Mouse (Mus musculus): Measurements from ENCODE around the gene Rps7. TPM values are rescaled to one million over a fixed set of nuclear protein-coding genes. Genes with fewer than 3 reads are reported as not detected.

Rps7 gene
- polyA plus RNA-seq (2012; rRNA removed): 312 and 337 TPM in 2 replicates

- Histone ChIP-seq H3K27ac (ENCODE audit: control insufficient read depth, insufficient read depth, low read depth, low read length) (peak within 1 kb of the TSS; percentile 91), H3K36me3 (ENCODE audit: control insufficient read depth, insufficient read depth, low read length) (peaks cover 3% of the 10 kb centered on the region), H3K27me3 (ENCODE audit: control insufficient read depth, insufficient read depth, low read length) (no peaks in the 10 kb centered on the region), H3K4me1 (ENCODE audit: control insufficient read depth, insufficient read depth, low read length) (0 out of 2 replicates have a peak, but pooled peaks cover 3% of the 10 kb centered on the region), H3K4me3 (ENCODE audit: control insufficient read depth, low read depth, low read length) (peak within 1 kb of the TSS; percentile 92)
- TF ChIP-seq CTCF (IDR thresholded peaks at IDR 0.05; ENCODE audit: control insufficient read depth, insufficient read depth, insufficient replicate concordance, low read depth, low read length) (no peak), POLR2A (IDR thresholded peaks at IDR 0.05; ENCODE audit: control insufficient read depth, low read depth, low read length) (peak; percentile 93)
These were observed at the start of gene Rps7 for GRCm38 (mm10) chr12:28635535-28636476. TSS of gene Rps7 (minus strand) at chr12:28635953.

GRCm38 (mm10) chr12:28684674-28685073 lies 48.9 kb upstream of the Rps7 start:
- Histone ChIP-seq H3K4me1 (ENCODE audit: control insufficient read depth, insufficient read depth, low read length) (no peaks in the 10 kb centered on the region), H3K27me3 (ENCODE audit: control insufficient read depth, insufficient read depth, low read length) (no peaks in the 10 kb centered on the region), H3K36me3 (ENCODE audit: control insufficient read depth, insufficient read depth, low read length) (no peaks in the 10 kb centered on the region), H3K4me3 (ENCODE audit: control insufficient read depth, low read depth, low read length) (no peak overlapping the region), H3K27ac (ENCODE audit: control insufficient read depth, insufficient read depth, low read depth, low read length) (no peak overlapping the region)
- TF ChIP-seq CTCF (IDR thresholded peaks at IDR 0.05; ENCODE audit: control insufficient read depth, insufficient read depth, insufficient replicate concordance, low read depth, low read length) (no peak), POLR2A (IDR thresholded peaks at IDR 0.05; ENCODE audit: control insufficient read depth, low read depth, low read length) (no peak)

DNA sequence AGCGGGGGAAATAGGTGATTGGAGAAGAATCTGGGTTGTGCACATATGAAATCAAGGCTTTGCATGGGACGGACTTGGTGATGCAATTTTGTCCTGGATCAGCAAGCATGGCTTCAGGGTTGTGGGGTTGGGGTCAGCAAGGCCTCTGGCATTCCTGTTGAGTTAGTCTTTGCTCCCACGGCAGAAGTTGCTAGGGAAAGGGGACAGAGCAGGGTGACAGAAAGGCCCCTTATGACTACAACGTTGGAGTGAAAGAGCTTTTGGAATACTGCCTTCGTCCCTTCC lies 40.1 kb upstream of the Rps7 start:
- Histone ChIP-seq H3K36me3 (ENCODE audit: control insufficient read depth, insufficient read depth, low read length) (no peaks in the 10 kb centered on the region), H3K27me3 (ENCODE audit: control insufficient read depth, insufficient read depth, low read length) (no peaks in the 10 kb centered on the region), H3K4me1 (ENCODE audit: control insufficient read depth, insufficient read depth, low read length) (peaks cover 11% of the 10 kb centered on the region), H3K27ac (ENCODE audit: control insufficient read depth, insufficient read depth, low read depth, low read length) (peak overlapping the region; percentile 57), H3K4me3 (ENCODE audit: control insufficient read depth, low read depth, low read length) (peak overlapping the region; percentile 90)
- TF ChIP-seq POLR2A (IDR thresholded peaks at IDR 0.05; ENCODE audit: control insufficient read depth, low read depth, low read length) (no peak), CTCF (IDR thresholded peaks at IDR 0.05; ENCODE audit: control insufficient read depth, insufficient read depth, insufficient replicate concordance, low read depth, low read length) (no peak)

GRCm38 (mm10) chr12:28675121-28675924 lies 39.6 kb upstream of the Rps7 start, which contains the start of gene Adi1:
TSS of gene Adi1 (plus strand) at chr12:28675231.
- Histone ChIP-seq H3K36me3 (ENCODE audit: control insufficient read depth, insufficient read depth, low read length) (no peaks in the 10 kb centered on the region), H3K27ac (ENCODE audit: control insufficient read depth, insufficient read depth, low read depth, low read length) (peak within 1 kb of the TSS; percentile 68), H3K4me1 (ENCODE audit: control insufficient read depth, insufficient read depth, low read length) (peaks cover 11% of the 10 kb centered on the region), H3K4me3 (ENCODE audit: control insufficient read depth, low read depth, low read length) (peak within 1 kb of the TSS; percentile 90), H3K27me3 (ENCODE audit: control insufficient read depth, insufficient read depth, low read length) (no peaks in the 10 kb centered on the region)
- TF ChIP-seq CTCF (IDR thresholded peaks at IDR 0.05; ENCODE audit: control insufficient read depth, insufficient read depth, insufficient replicate concordance, low read depth, low read length) (no peak), POLR2A (IDR thresholded peaks at IDR 0.05; ENCODE audit: control insufficient read depth, low read depth, low read length) (no peak; the same call in 1 of the 2 replicates)

DNA sequence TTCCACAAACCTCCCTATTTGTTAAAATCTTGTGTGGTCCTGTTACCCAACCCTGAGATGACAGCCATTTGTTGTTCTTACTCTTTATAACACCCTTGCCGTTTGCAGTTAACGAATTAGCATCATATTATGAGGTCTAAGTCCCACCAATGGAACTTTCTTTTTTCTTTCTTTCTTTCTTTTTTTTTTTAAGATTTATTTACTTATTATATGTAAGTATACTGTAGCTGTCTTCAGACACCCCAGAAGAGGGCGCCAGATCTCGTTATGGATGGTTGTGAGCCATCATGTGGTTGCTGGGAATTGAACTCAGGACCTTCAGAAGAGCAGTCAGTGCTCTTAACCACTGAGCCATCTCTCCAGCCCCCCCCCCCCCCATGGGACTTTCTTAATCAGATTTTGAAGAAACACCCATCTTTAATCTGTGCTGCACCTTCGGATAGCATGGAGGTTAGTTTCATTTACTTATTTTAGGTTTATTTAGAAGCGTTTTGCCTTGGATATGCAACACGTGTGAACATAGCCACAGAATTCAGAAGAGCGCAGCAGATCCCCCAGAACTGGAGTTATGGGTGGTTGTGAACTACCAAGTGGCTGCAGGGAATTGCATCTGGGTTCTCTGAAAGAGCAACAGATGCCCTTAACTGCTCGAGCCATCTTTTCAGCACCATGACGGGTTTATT lies 38.4 kb upstream of the Rps7 start:
- H3K36me3 ChIP-seq (ENCODE audit: control insufficient read depth, insufficient read depth, low read length): no peaks in the 10 kb centered on the region
- peaks cover 11% of the 10 kb centered on the region for H3K4me1 ChIP-seq (ENCODE audit: control insufficient read depth, insufficient read depth, low read length)
- no peak overlapping the region for H3K4me3 ChIP-seq (ENCODE audit: control insufficient read depth, low read depth, low read length)
- no peak overlapping the region for H3K27ac ChIP-seq (ENCODE audit: control insufficient read depth, insufficient read depth, low read depth, low read length)
- H3K27me3 ChIP-seq (ENCODE audit: control insufficient read depth, insufficient read depth, low read length): no peaks in the 10 kb centered on the region
- TF ChIP-seq POLR2A (IDR thresholded peaks at IDR 0.05; ENCODE audit: control insufficient read depth, low read depth, low read length): no peak
- no peak for TF ChIP-seq CTCF (IDR thresholded peaks at IDR 0.05; ENCODE audit: control insufficient read depth, insufficient read depth, insufficient replicate concordance, low read depth, low read length)

GRCm38 (mm10) chr12:28667287-28667686 lies 31.5 kb upstream of the Rps7 start:
- no peak overlapping the region for H3K27ac ChIP-seq (ENCODE audit: control insufficient read depth, insufficient read depth, low read depth, low read length)
- no peaks in the 10 kb centered on the region for H3K27me3 ChIP-seq (ENCODE audit: control insufficient read depth, insufficient read depth, low read length)
- H3K4me3 ChIP-seq (ENCODE audit: control insufficient read depth, low read depth, low read length): no peak overlapping the region
- TF ChIP-seq POLR2A (IDR thresholded peaks at IDR 0.05; ENCODE audit: control insufficient read depth, low read depth, low read length) (no peak), CTCF (IDR thresholded peaks at IDR 0.05; ENCODE audit: control insufficient read depth, insufficient read depth, insufficient replicate concordance, low read depth, low read length) (no peak)
- no peaks in the 10 kb centered on the region for H3K4me1 ChIP-seq (ENCODE audit: control insufficient read depth, insufficient read depth, low read length)
- no peaks in the 10 kb centered on the region for H3K36me3 ChIP-seq (ENCODE audit: control insufficient read depth, insufficient read depth, low read length)

Measured in testis, adult 2 months (tissue).